Mouse (Mus musculus) kidney, adult 2 months (tissue): ENCODE data around the gene Pdhx. TPM values are rescaled to one million over a fixed set of nuclear protein-coding genes. Genes with fewer than 3 reads are reported as not detected.

Source experiments
- DNase-seq: peaks from one replicate; pipeline ENCODE4 v3.0.0; 2021
- H3K27ac ChIP-seq: fragments of 200-500 bp; 2 replicates; pipeline ENCODE4 v1.5.1; 2012; ENCODE audit warnings: low read depth, low read length, control low read depth, inconsistent platforms; ENCODE audit not compliant: insufficient read depth
- H3K27me3 ChIP-seq: fragments of 200-500 bp; replicated peaks from 2 replicates; pipeline ENCODE4 v1.6.1; 2012; ENCODE audit warnings: mild to moderate bottlenecking, moderate library complexity, low read length, inconsistent platforms; ENCODE audit not compliant: control insufficient read depth, insufficient read depth
- H3K36me3 ChIP-seq: fragments of 200-500 bp; 2 replicates; pipeline ENCODE4 v1.6.1; 2012; ENCODE audit warnings: mild to moderate bottlenecking, moderate library complexity, low read length, inconsistent platforms; ENCODE audit not compliant: control insufficient read depth, insufficient read depth
- H3K4me1 ChIP-seq: fragments of 200-500 bp; 2 replicates; pipeline ENCODE4 v1.6.1; 2011; ENCODE audit warnings: low read length; ENCODE audit not compliant: control insufficient read depth, insufficient read depth
- H3K4me3 ChIP-seq: fragments of 200-500 bp; 2 replicates; pipeline ENCODE4 v1.5.1; 2011; ENCODE audit warnings: mild to moderate bottlenecking, low read depth, low read length, control low read depth; ENCODE audit not compliant: insufficient read depth
- CTCF ChIP-seq: fragments of 200-500 bp; conservative IDR thresholded peaks from 2 replicates; pipeline ENCODE4 v1.5.1; 2011; ENCODE audit warnings: low read depth, mild to moderate bottlenecking, control low read depth, low read length, moderate library complexity, mixed read lengths; ENCODE audit not compliant: insufficient read depth, insufficient read length
- POLR2A ChIP-seq: fragments of 200-500 bp; IDR thresholded peaks from one replicate; pipeline ENCODE4 v1.6.1; 2011; ENCODE audit warnings: low read depth, low read length, control low read depth
- WGBS: fragments of 180-500 bp; shearing (Covaris S2); methylation state at CpG from one replicate; pipeline ENCODE4 v1.1.7; 2018; 5-methylcytosine and 5-hydroxymethylcytosine counted together
- polyA plus RNA-seq: library from polyadenylated mRNA; depleted of rRNA; stranded (reverse); fragments of >200 nt; gene quantifications from 2 replicates; pipeline ENCODE4 v1.2.3, GENCODE M21; 2012

Pdhx gene
- polyA plus RNA-seq, 1 experiment: 37.2 TPM

- Histone ChIP-seq H3K4me1 (no peaks in the 10 kb centered on the region), H3K27ac (no peak overlapping the region), H3K36me3 (no peaks in the 10 kb centered on the region), H3K27me3 (no peaks in the 10 kb centered on the region; the same call in 1 of the 2 replicates), H3K4me3 (no peak overlapping the region)
- TF ChIP-seq CTCF: no peak
- TF ChIP-seq POLR2A: no peak
- WGBS: 89% methylated on average over 6 of the region's 6 CpGs
- DNase-seq: no peak
Measured at GRCm38 (mm10) chr2:102992405-102992804, 80.9 kb downstream of the Pdhx start.

- peak; percentile 10 for DNase-seq
- Histone ChIP-seq H3K36me3 (no peaks in the 10 kb centered on the region), H3K4me1 (no peaks in the 10 kb centered on the region), H3K27ac (no peak overlapping the region), H3K4me3 (no peak overlapping the region), H3K27me3 (no peaks in the 10 kb centered on the region; the same call in 1 of the 2 replicates)
- TF ChIP-seq POLR2A: no peak
- 39% methylated on average over 2 of the region's 2 CpGs for WGBS
Measured at GRCm38 (mm10) chr2:102990301-102990702, 83.0 kb downstream of the Pdhx start.

GRCm38 (mm10) chr2:102989446-102989845 lies 83.9 kb downstream of the Pdhx start:
- no peak for DNase-seq
- no peaks in the 10 kb centered on the region; the same call in 1 of the 2 replicates for H3K27me3 ChIP-seq
- no peak overlapping the region for H3K27ac ChIP-seq
- H3K4me1 ChIP-seq: no peaks in the 10 kb centered on the region
- TF ChIP-seq CTCF: no peak
- TF ChIP-seq POLR2A: no peak
- no peaks in the 10 kb centered on the region for H3K36me3 ChIP-seq
- 97% methylated on average over 1 of the region's 1 CpGs for WGBS
- H3K4me3 ChIP-seq: no peak overlapping the region

GRCm38 (mm10) chr2:102987708-102988010 lies 85.7 kb downstream of the Pdhx start:
- no peak for DNase-seq
- Histone ChIP-seq H3K4me1 (no peaks in the 10 kb centered on the region), H3K27ac (no peak overlapping the region), H3K36me3 (no peaks in the 10 kb centered on the region), H3K4me3 (no peak overlapping the region), H3K27me3 (no peaks in the 10 kb centered on the region; the same call in 1 of the 2 replicates)
- 93% methylated on average over 4 of the region's 4 CpGs for WGBS
- TF ChIP-seq POLR2A (no peak), CTCF (no peak)

DNA sequence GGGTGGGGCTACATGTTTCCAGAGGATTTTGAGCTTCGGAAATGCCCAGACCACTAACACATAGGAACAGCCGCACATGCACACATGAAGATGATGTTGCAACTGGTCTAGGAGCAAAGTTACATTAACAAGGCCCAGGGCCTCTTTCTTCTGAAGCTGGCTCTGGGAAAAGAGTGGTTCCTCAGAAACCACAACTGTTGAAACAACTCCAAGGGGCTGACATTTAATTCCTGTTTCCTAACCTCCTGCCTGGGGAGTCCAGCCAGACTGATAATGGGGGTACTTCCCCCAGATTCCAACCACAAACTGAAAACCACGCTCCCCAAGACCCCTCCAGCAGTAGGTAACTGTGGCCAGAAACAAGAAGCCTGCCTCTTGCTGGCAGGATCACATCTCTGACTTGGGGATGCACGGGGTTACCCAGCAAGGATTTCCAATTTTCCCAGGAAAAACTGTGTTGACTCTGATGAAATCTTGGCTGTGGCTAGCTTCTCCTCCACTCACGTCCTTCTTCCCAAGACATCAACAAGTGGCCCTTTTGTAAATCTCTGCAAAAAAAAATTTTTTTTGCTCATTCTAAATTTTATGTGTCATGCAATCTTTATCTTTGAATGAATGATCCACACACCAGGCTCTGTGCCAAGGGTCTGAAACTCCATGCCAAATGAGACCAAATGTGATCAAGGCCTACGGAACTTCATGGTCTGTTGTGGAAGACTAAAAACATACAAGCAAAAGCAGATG lies 86.2 kb downstream of the Pdhx start:
- TF ChIP-seq CTCF (no peak), POLR2A (no peak)
- Histone ChIP-seq H3K4me3 (no peak overlapping the region), H3K4me1 (no peaks in the 10 kb centered on the region), H3K27ac (no peak overlapping the region), H3K27me3 (no peaks in the 10 kb centered on the region; the same call in 1 of the 2 replicates), H3K36me3 (no peaks in the 10 kb centered on the region)
- 81% methylated on average over 6 of the region's 6 CpGs for WGBS
- DNase-seq: peak; percentile 13

GRCm38 (mm10) chr2:102986424-102986823 lies 86.9 kb downstream of the Pdhx start:
- WGBS: 76% methylated on average over 3 of the region's 3 CpGs
- TF ChIP-seq POLR2A (no peak), CTCF (no peak)
- no peak overlapping the region for H3K27ac ChIP-seq
- H3K27me3 ChIP-seq: no peaks in the 10 kb centered on the region; the same call in 1 of the 2 replicates
- H3K36me3 ChIP-seq: no peaks in the 10 kb centered on the region
- no peak for DNase-seq
- H3K4me1 ChIP-seq: no peaks in the 10 kb centered on the region
- H3K4me3 ChIP-seq: no peak overlapping the region

DNA sequence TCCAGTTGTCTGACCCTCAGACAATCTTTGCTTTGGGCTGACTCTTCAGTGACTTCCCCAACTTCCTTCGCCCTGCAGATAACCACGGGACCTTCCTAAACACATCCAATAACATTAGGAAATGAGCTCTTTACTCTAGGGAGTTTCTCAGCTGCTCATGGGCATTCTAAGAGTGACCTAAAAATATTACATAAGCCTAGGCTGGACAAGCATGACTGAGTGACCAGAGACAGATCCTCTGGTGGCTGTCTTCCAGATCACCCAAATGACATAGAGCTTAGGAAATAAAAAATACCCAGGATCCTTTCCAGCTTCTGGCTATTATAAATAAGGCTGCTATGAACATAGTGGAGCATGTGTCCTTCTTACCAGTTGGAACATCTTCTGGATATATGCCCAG lies 90.5 kb downstream of the Pdhx start:
- WGBS: 77% methylated on average over 2 of the region's 2 CpGs
- Histone ChIP-seq H3K4me1 (no peaks in the 10 kb centered on the region), H3K36me3 (no peaks in the 10 kb centered on the region), H3K4me3 (no peak overlapping the region), H3K27me3 (no peaks in the 10 kb centered on the region), H3K27ac (no peak overlapping the region)
- TF ChIP-seq POLR2A (no peak), CTCF (no peak)
- peak; percentile 46 for DNase-seq

- Histone ChIP-seq H3K27ac (no peak overlapping the region), H3K4me1 (no peaks in the 10 kb centered on the region), H3K36me3 (no peaks in the 10 kb centered on the region), H3K4me3 (no peak overlapping the region), H3K27me3 (no peaks in the 10 kb centered on the region)
- DNase-seq: no peak
- TF ChIP-seq POLR2A (no peak), CTCF (no peak)
- 89% methylated on average over 8 of the region's 8 CpGs for WGBS
Measured at GRCm38 (mm10) chr2:102981446-102982314, 91.6 kb downstream of the Pdhx start.
